Mouse (Mus musculus) liver, postnatal 0 days (tissue): ENCODE data around the gene Ndufab1. TPM values are rescaled to one million over a fixed set of nuclear protein-coding genes. Genes with fewer than 3 reads are reported as not detected.

Source experiments
- ATAC-seq: fragments of 200-750 bp; cut with Nextera tagmentation; 2 replicates; pipeline ENCODE4 v1.8.0; 2017; ENCODE audit warnings: mild to moderate bottlenecking, moderate library complexity
- DNase-seq: peaks from one replicate; pipeline ENCODE4 v3.0.0-alpha.2; 2016
- H3K27ac ChIP-seq: fragments of 300-500 bp; sonication (generic); 2 replicates; pipeline ENCODE4 v1.5.1; 2014; ENCODE audit warnings: antibody characterized with exemption, moderate library complexity, mild to moderate bottlenecking, low read depth
- H3K27me3 ChIP-seq: fragments of 300-500 bp; sonication (generic); 2 replicates; pipeline ENCODE4 v1.6.1; 2014; ENCODE audit warnings: low read length, control low read depth, mixed read lengths; ENCODE audit not compliant: insufficient read depth
- H3K36me3 ChIP-seq: fragments of 300-500 bp; sonication (generic); replicated peaks from 2 replicates; pipeline ENCODE4 v1.6.1; 2014; ENCODE audit warnings: mild to moderate bottlenecking, control low read depth, low read length, moderate library complexity, mixed read lengths; ENCODE audit not compliant: insufficient read depth
- H3K4me1 ChIP-seq: fragments of 300-500 bp; sonication (generic); 2 replicates; pipeline ENCODE4 v1.6.1; 2014; ENCODE audit warnings: antibody characterized with exemption, mild to moderate bottlenecking, control low read depth; ENCODE audit not compliant: insufficient read depth
- H3K4me2 ChIP-seq: fragments of 300-500 bp; sonication (generic); 2 replicates; pipeline ENCODE4 v1.6.1; 2014; ENCODE audit warnings: low read depth, mild to moderate bottlenecking, low read length, moderate library complexity, mixed read lengths
- H3K4me3 ChIP-seq: fragments of 300-500 bp; sonication (generic); 2 replicates; pipeline ENCODE4 v1.5.1; 2014; ENCODE audit warnings: low read depth, low read length
- H3K9ac ChIP-seq: fragments of 300-500 bp; sonication (generic); replicated peaks from 2 replicates; pipeline ENCODE4 v1.6.1; 2014; ENCODE audit warnings: mild to moderate bottlenecking, moderate library complexity
- H3K9me3 ChIP-seq: fragments of 300-500 bp; sonication (generic); 2 replicates; pipeline ENCODE4 v1.6.1; 2016; ENCODE audit warnings: mild to moderate bottlenecking, control low read depth, low read length, mixed read lengths
- CTCF ChIP-seq: sonication (generic); IDR thresholded peaks from 2 replicates; pipeline ENCODE4 v1.5.1; 2016; ENCODE audit warnings: antibody characterized with exemption, low read depth
- EP300 ChIP-seq: IDR thresholded peaks from 2 replicates; pipeline ENCODE4 v1.6.1; 2016; ENCODE audit warnings: antibody characterized with exemption, low read depth, mild to moderate bottlenecking
- WGBS: fragments of 180-500 bp; shearing (Covaris S2); extraction: QIAGEN DNeasy Blood & Tissue Kit; methylation state at CpG from one replicate; pipeline ENCODE4 v1.1.7; 2014; ENCODE audit not compliant: insufficient replicate concordance; 5-methylcytosine and 5-hydroxymethylcytosine counted together
- polyA plus RNA-seq: library from polyadenylated mRNA; unstranded; fragments of >200 nt; fragmentation: Nextera tagmentation; extraction: Ambion mirVana; gene quantifications from 2 replicates; pipeline ENCODE4 v1.2.1, GENCODE M21; 2015

Gene Ndufab1
- polyA plus RNA-seq, 1 experiment from 2014 or later: 564 TPM

- 33% methylated on average over 1 of the region's 1 CpGs for WGBS
- Histone ChIP-seq H3K9ac (no peak overlapping the region), H3K4me3 (peak overlapping the region; percentile 94; the same call in 1 of the 2 replicates), H3K4me1 (peaks cover 34% of the 10 kb centered on the region), H3K36me3 (peaks cover 6% of the 10 kb centered on the region), H3K27ac (peak overlapping the region; percentile 92), H3K27me3 (no peaks in the 10 kb centered on the region), H3K9me3 (no peaks in the 10 kb centered on the region), H3K4me2 (peak overlapping the region; percentile 91)
- no peak for TF ChIP-seq CTCF
- TF ChIP-seq EP300: no peak
- DNase-seq: no peak
- no peak for ATAC-seq
Observed at GRCm38 (mm10) chr7:122065656-122066055, 36.0 kb downstream of the Ndufab1 start.

- no peak overlapping the region for H3K27ac ChIP-seq
- TF ChIP-seq EP300 (no peak), CTCF (no peak)
- H3K9ac ChIP-seq: no peak overlapping the region
- peaks cover 21% of the 10 kb centered on the region for H3K36me3 ChIP-seq
- peaks cover 2% of the 10 kb centered on the region; the same call in 1 of the 2 replicates for H3K4me1 ChIP-seq
- no peak for DNase-seq
- H3K4me2 ChIP-seq: no peak overlapping the region
- H3K4me3 ChIP-seq: no peak overlapping the region
- ATAC-seq: no peak
- WGBS: 70% methylated on average over 5 of the region's 5 CpGs
- H3K9me3 ChIP-seq: no peaks in the 10 kb centered on the region
- no peaks in the 10 kb centered on the region for H3K27me3 ChIP-seq
Observed at GRCm38 (mm10) chr7:122056633-122057032, 45.1 kb downstream of the Ndufab1 start.

GRCm38 (mm10) chr7:122050834-122051233 lies 50.9 kb downstream of the Ndufab1 start:
- ATAC-seq (no peak), DNase-seq (no peak)
- H3K4me2 ChIP-seq: no peak overlapping the region
- H3K27ac ChIP-seq: no peak overlapping the region
- H3K9ac ChIP-seq: no peak overlapping the region
- H3K9me3 ChIP-seq: no peaks in the 10 kb centered on the region
- H3K4me1 ChIP-seq: 0 out of 2 replicates have a peak, but pooled peaks cover 10% of the 10 kb centered on the region
- TF ChIP-seq EP300 (no peak), CTCF (no peak)
- H3K4me3 ChIP-seq: no peak overlapping the region
- 78% methylated on average over 1 of the region's 1 CpGs for WGBS
- H3K36me3 ChIP-seq: peaks cover 15% of the 10 kb centered on the region; the same call in 1 of the 2 replicates
- H3K27me3 ChIP-seq: no peaks in the 10 kb centered on the region

- no peak overlapping the region for H3K9ac ChIP-seq
- ATAC-seq (no peak), DNase-seq (no peak)
- H3K4me1 ChIP-seq: 0 out of 2 replicates have a peak, but pooled peaks cover 10% of the 10 kb centered on the region
- no peak overlapping the region for H3K27ac ChIP-seq
- H3K27me3 ChIP-seq: no peaks in the 10 kb centered on the region
- WGBS: 91% methylated on average over 9 of the region's 9 CpGs
- no peaks in the 10 kb centered on the region for H3K9me3 ChIP-seq
- no peak overlapping the region for H3K4me3 ChIP-seq
- no peak for TF ChIP-seq CTCF
- no peak for TF ChIP-seq EP300
- peaks cover 7% of the 10 kb centered on the region; the same call in 1 of the 2 replicates for H3K36me3 ChIP-seq
- no peak overlapping the region for H3K4me2 ChIP-seq
Observed at GRCm38 (mm10) chr7:122048191-122048590, 53.5 kb downstream of the Ndufab1 start.

- no peak overlapping the region for H3K4me2 ChIP-seq
- H3K36me3 ChIP-seq: peaks cover 9% of the 10 kb centered on the region; the same call in 1 of the 2 replicates
- H3K4me3 ChIP-seq: no peak overlapping the region
- peak; percentile 44; the same call in 1 of the 2 replicates for ATAC-seq
- H3K27me3 ChIP-seq: no peaks in the 10 kb centered on the region
- DNase-seq: no peak
- no peak overlapping the region for H3K27ac ChIP-seq
- H3K9me3 ChIP-seq: no peaks in the 10 kb centered on the region
- 38% methylated on average over 2 of the region's 2 CpGs for WGBS
- TF ChIP-seq CTCF (no peak), EP300 (peak; percentile 10; the same call in 1 of the 2 replicates)
- 0 out of 2 replicates have a peak, but pooled peaks cover 10% of the 10 kb centered on the region for H3K4me1 ChIP-seq
- no peak overlapping the region for H3K9ac ChIP-seq
Observed at GRCm38 (mm10) chr7:122046813-122047212, 54.9 kb downstream of the Ndufab1 start.

- ATAC-seq: no peak
- H3K27ac ChIP-seq: no peak overlapping the region
- no peaks in the 10 kb centered on the region for H3K27me3 ChIP-seq
Observed at GRCm38 (mm10) chr7:122045711-122046110, 56.0 kb downstream of the Ndufab1 start.

More at GRCm38 (mm10) chr7:122045711-122046110, 56.0 kb downstream of the Ndufab1 start:
- Histone ChIP-seq H3K9ac (no peak overlapping the region), H3K4me1 (0 out of 2 replicates have a peak, but pooled peaks cover 10% of the 10 kb centered on the region), H3K36me3 (0 out of 2 replicates have a peak, but pooled peaks cover 9% of the 10 kb centered on the region), H3K4me3 (no peak overlapping the region), H3K9me3 (no peaks in the 10 kb centered on the region), H3K4me2 (no peak overlapping the region)
- WGBS: 57% methylated on average over 1 of the region's 1 CpGs
- DNase-seq: no peak
- no peak for TF ChIP-seq CTCF
